Mouse (Mus musculus): ENCODE data around the gene Pycr1. TPM values are rescaled to one million over a fixed set of nuclear protein-coding genes. Genes with fewer than 3 reads are reported as not detected.

Pycr1 gene
- polyA plus RNA-seq, 1 experiment from 2014 or later, result 33.8 TPM

- Histone ChIP-seq H3K9ac (ENCODE audit: low read length) (peak overlapping the region; percentile 80), H3K4me1 (ENCODE audit: control insufficient read depth, insufficient read depth, low read length) (peaks cover 9% of the 10 kb centered on the region), H3K36me3 (ENCODE audit: control insufficient read depth, insufficient read depth, low read length) (peaks cover 12% of the 10 kb centered on the region), H3K27me3 (ENCODE audit: control insufficient read depth, insufficient read depth, low read length) (no peaks in the 10 kb centered on the region), H3K4me2 (ENCODE audit: low read depth) (peak overlapping the region; percentile 94), H3K27ac (ENCODE audit: low read depth, low read length) (0 out of 2 replicates have a peak overlapping the region, but pooled peaks have one; percentile 60), H3K9me3 (ENCODE audit: control insufficient read depth, low read length) (no peaks in the 10 kb centered on the region), H3K4me3 (ENCODE audit: low read depth, low read length) (peak overlapping the region; percentile 81)
- 62% methylated on average over 4 of the region's 4 CpGs for WGBS
- ATAC-seq (ENCODE audit: insufficient read depth, low FRiP score, low TSS enrichment), result no peak
- no peak for DNase-seq (ENCODE audit: low spot score)
These were observed 26.8 kb downstream of the Pycr1 start for GRCm38 (mm10) chr11:120616617-120617294.

GRCm38 (mm10) chr11:120615606-120616203, 27.9 kb downstream of the Pycr1 start:
- H3K9me3 ChIP-seq (ENCODE audit: control insufficient read depth, low read length), result no peaks in the 10 kb centered on the region
- H3K36me3 ChIP-seq (ENCODE audit: control insufficient read depth, insufficient read depth, low read length), result peaks cover 16% of the 10 kb centered on the region
- H3K9ac ChIP-seq (ENCODE audit: low read length), result peak overlapping the region; percentile 18
- H3K27me3 ChIP-seq (ENCODE audit: control insufficient read depth, insufficient read depth, low read length), result no peaks in the 10 kb centered on the region
- H3K4me1 ChIP-seq (ENCODE audit: control insufficient read depth, insufficient read depth, low read length), result peaks cover 9% of the 10 kb centered on the region
- H3K27ac ChIP-seq (ENCODE audit: low read depth, low read length), result no peak overlapping the region
- ATAC-seq (ENCODE audit: insufficient read depth, low FRiP score, low TSS enrichment) (no peak), DNase-seq (ENCODE audit: low spot score) (no peak)
- no peak overlapping the region for H3K4me3 ChIP-seq (ENCODE audit: low read depth, low read length)
- 96% methylated on average over 11 of the region's 11 CpGs for WGBS
- no peak overlapping the region for H3K4me2 ChIP-seq (ENCODE audit: low read depth)

GRCm38 (mm10) chr11:120615167-120615566, 28.4 kb downstream of the Pycr1 start:
- ATAC-seq (ENCODE audit: insufficient read depth, low FRiP score, low TSS enrichment) (no peak), DNase-seq (ENCODE audit: low spot score) (no peak)
- no peak overlapping the region for H3K9ac ChIP-seq (ENCODE audit: low read length)
- WGBS, result 91% methylated on average over 6 of the region's 6 CpGs
- H3K27me3 ChIP-seq (ENCODE audit: control insufficient read depth, insufficient read depth, low read length), result no peaks in the 10 kb centered on the region
- H3K4me1 ChIP-seq (ENCODE audit: control insufficient read depth, insufficient read depth, low read length), result peaks cover 9% of the 10 kb centered on the region
- H3K4me2 ChIP-seq (ENCODE audit: low read depth), result no peak overlapping the region
- H3K36me3 ChIP-seq (ENCODE audit: control insufficient read depth, insufficient read depth, low read length), result peaks cover 15% of the 10 kb centered on the region
- no peaks in the 10 kb centered on the region for H3K9me3 ChIP-seq (ENCODE audit: control insufficient read depth, low read length)
- H3K4me3 ChIP-seq (ENCODE audit: low read depth, low read length), result no peak overlapping the region
- no peak overlapping the region for H3K27ac ChIP-seq (ENCODE audit: low read depth, low read length)

- Histone ChIP-seq H3K4me1 (ENCODE audit: control insufficient read depth, insufficient read depth, low read length) (peaks cover 9% of the 10 kb centered on the region), H3K9ac (ENCODE audit: low read length) (no peak overlapping the region), H3K4me2 (ENCODE audit: low read depth) (no peak overlapping the region), H3K27ac (ENCODE audit: low read depth, low read length) (no peak overlapping the region), H3K36me3 (ENCODE audit: control insufficient read depth, insufficient read depth, low read length) (peaks cover 14% of the 10 kb centered on the region), H3K27me3 (ENCODE audit: control insufficient read depth, insufficient read depth, low read length) (no peaks in the 10 kb centered on the region), H3K9me3 (ENCODE audit: control insufficient read depth, low read length) (no peaks in the 10 kb centered on the region), H3K4me3 (ENCODE audit: low read depth, low read length) (no peak overlapping the region)
- ATAC-seq (ENCODE audit: insufficient read depth, low FRiP score, low TSS enrichment), result no peak
- 88% methylated on average over 8 of the region's 8 CpGs for WGBS
- no peak for DNase-seq (ENCODE audit: low spot score)
These were observed 29.6 kb downstream of the Pycr1 start for GRCm38 (mm10) chr11:120613976-120614375.

GRCm38 (mm10) chr11:120613481-120613972, 30.0 kb downstream of the Pycr1 start:
- no peak for DNase-seq (ENCODE audit: low spot score)
- Histone ChIP-seq H3K36me3 (ENCODE audit: control insufficient read depth, insufficient read depth, low read length) (peaks cover 11% of the 10 kb centered on the region), H3K4me1 (ENCODE audit: control insufficient read depth, insufficient read depth, low read length) (peaks cover 13% of the 10 kb centered on the region), H3K27me3 (ENCODE audit: control insufficient read depth, insufficient read depth, low read length) (no peaks in the 10 kb centered on the region), H3K4me2 (ENCODE audit: low read depth) (no peak overlapping the region), H3K4me3 (ENCODE audit: low read depth, low read length) (no peak overlapping the region), H3K9me3 (ENCODE audit: control insufficient read depth, low read length) (no peaks in the 10 kb centered on the region), H3K27ac (ENCODE audit: low read depth, low read length) (no peak overlapping the region), H3K9ac (ENCODE audit: low read length) (no peak overlapping the region)
- no peak for ATAC-seq (ENCODE audit: insufficient read depth, low FRiP score, low TSS enrichment)
- WGBS, result 88% methylated on average over 10 of the region's 10 CpGs

- peak; percentile 65 for DNase-seq (ENCODE audit: low spot score)
- WGBS, result 48% methylated on average over 6 of the region's 6 CpGs
- Histone ChIP-seq H3K9me3 (ENCODE audit: control insufficient read depth, low read length) (no peaks in the 10 kb centered on the region), H3K4me2 (ENCODE audit: low read depth) (no peak overlapping the region), H3K9ac (ENCODE audit: low read length) (no peak overlapping the region), H3K36me3 (ENCODE audit: control insufficient read depth, insufficient read depth, low read length) (peaks cover 9% of the 10 kb centered on the region), H3K4me3 (ENCODE audit: low read depth, low read length) (no peak overlapping the region), H3K27ac (ENCODE audit: low read depth, low read length) (no peak overlapping the region), H3K27me3 (ENCODE audit: control insufficient read depth, insufficient read depth, low read length) (0 out of 2 replicates have a peak, but pooled peaks cover 2% of the 10 kb centered on the region), H3K4me1 (ENCODE audit: control insufficient read depth, insufficient read depth, low read length) (peaks cover 18% of the 10 kb centered on the region)
- ATAC-seq (ENCODE audit: insufficient read depth, low FRiP score, low TSS enrichment), result no peak
These were observed 30.8 kb downstream of the Pycr1 start for GRCm38 (mm10) chr11:120612763-120613162.

- no peak for DNase-seq (ENCODE audit: low spot score)
- Histone ChIP-seq H3K9ac (ENCODE audit: low read length) (no peak overlapping the region), H3K36me3 (ENCODE audit: control insufficient read depth, insufficient read depth, low read length) (peaks cover 11% of the 10 kb centered on the region), H3K27ac (ENCODE audit: low read depth, low read length) (no peak overlapping the region), H3K4me2 (ENCODE audit: low read depth) (no peak overlapping the region), H3K9me3 (ENCODE audit: control insufficient read depth, low read length) (no peaks in the 10 kb centered on the region), H3K4me3 (ENCODE audit: low read depth, low read length) (no peak overlapping the region), H3K27me3 (ENCODE audit: control insufficient read depth, insufficient read depth, low read length) (0 out of 2 replicates have a peak, but pooled peaks cover 2% of the 10 kb centered on the region), H3K4me1 (ENCODE audit: control insufficient read depth, insufficient read depth, low read length) (peaks cover 9% of the 10 kb centered on the region)
- 93% methylated on average over 9 of the region's 9 CpGs for WGBS
- no peak for ATAC-seq (ENCODE audit: insufficient read depth, low FRiP score, low TSS enrichment)
These were observed 33.0 kb downstream of the Pycr1 start for GRCm38 (mm10) chr11:120610477-120611046.

GRCm38 (mm10) chr11:120609250-120609649, 34.3 kb downstream of the Pycr1 start:
- H3K36me3 ChIP-seq (ENCODE audit: control insufficient read depth, insufficient read depth, low read length), result peaks cover 14% of the 10 kb centered on the region
- ATAC-seq (ENCODE audit: insufficient read depth, low FRiP score, low TSS enrichment), result no peak
- H3K4me1 ChIP-seq (ENCODE audit: control insufficient read depth, insufficient read depth, low read length), result peaks cover 9% of the 10 kb centered on the region; the same call in 1 of the 2 replicates
- DNase-seq (ENCODE audit: low spot score), result no peak
- H3K27me3 ChIP-seq (ENCODE audit: control insufficient read depth, insufficient read depth, low read length), result 0 out of 2 replicates have a peak, but pooled peaks cover 2% of the 10 kb centered on the region
- H3K9me3 ChIP-seq (ENCODE audit: control insufficient read depth, low read length), result no peaks in the 10 kb centered on the region
- no peak overlapping the region for H3K4me3 ChIP-seq (ENCODE audit: low read depth, low read length)
- H3K4me2 ChIP-seq (ENCODE audit: low read depth), result no peak overlapping the region
- H3K27ac ChIP-seq (ENCODE audit: low read depth, low read length), result no peak overlapping the region
- WGBS, result 34% methylated on average over 8 of the region's 8 CpGs
- no peak overlapping the region for H3K9ac ChIP-seq (ENCODE audit: low read length)

All from neural tube, embryonic 11.5 days (tissue).